Mouse (Mus musculus) neural tube, embryonic 12.5 days (tissue): Measurements from ENCODE around the gene Ndufs7. TPM values are rescaled to one million over a fixed set of nuclear protein-coding genes. Genes with fewer than 3 reads are reported as not detected.
A peak's percentile ranks its signal among the peaks of the same experiment; 100 is the strongest.

Source experiments
- ATAC-seq: fragments of 200-750 bp; cut with Nextera tagmentation; 2 replicates; pipeline ENCODE4 v1.8.0; 2017; ENCODE audit warnings: low read depth, mild to moderate bottlenecking, moderate TSS enrichment, moderate library complexity; ENCODE audit not compliant: low FRiP score
- H3K27ac ChIP-seq: fragments of 300-500 bp; sonication (generic); 2 replicates; pipeline ENCODE4 v1.5.1; 2016
- H3K27me3 ChIP-seq: fragments of 300-500 bp; sonication (generic); replicated peaks from 2 replicates; pipeline ENCODE4 v1.6.1; 2016; ENCODE audit warnings: mild to moderate bottlenecking
- H3K36me3 ChIP-seq: fragments of 300-500 bp; sonication (generic); 2 replicates; pipeline ENCODE4 v1.6.1; 2016; ENCODE audit warnings: mild to moderate bottlenecking
- H3K4me1 ChIP-seq: fragments of 300-500 bp; sonication (generic); 2 replicates; pipeline ENCODE4 v1.6.1; 2016
- H3K4me2 ChIP-seq: fragments of 300-500 bp; sonication (generic); replicated peaks from 2 replicates; pipeline ENCODE4 v1.6.1; 2016; ENCODE audit warnings: mild to moderate bottlenecking
- H3K4me3 ChIP-seq: fragments of 300-500 bp; sonication (generic); 2 replicates; pipeline ENCODE4 v1.5.1; 2016
- H3K9ac ChIP-seq: fragments of 300-500 bp; sonication (generic); 2 replicates; pipeline ENCODE4 v1.6.1; 2016; ENCODE audit warnings: mild to moderate bottlenecking
- H3K9me3 ChIP-seq: fragments of 300-500 bp; sonication (generic); 2 replicates; pipeline ENCODE4 v1.6.1; 2016; ENCODE audit warnings: mild to moderate bottlenecking
- WGBS: fragments of 180-500 bp; shearing (Covaris S2); methylation state at CpG from one replicate; pipeline ENCODE4 v1.1.7; 2016; 5-methylcytosine and 5-hydroxymethylcytosine counted together
- microRNA-seq: library from miRNA; unstranded; fragments of <30 nt; microRNA quantifications from one replicate; pipeline ENCODE4, GENCODE M21; 2017
- polyA plus RNA-seq: library from polyadenylated mRNA; unstranded; fragments of >200 nt; fragmentation: Nextera tagmentation; extraction: Ambion mirVana; gene quantifications from 2 replicates; pipeline ENCODE4 v1.2.1, GENCODE M21; 2016

Ndufs7 gene
- polyA plus RNA-seq, 1 experiment from 2014 or later = 214 TPM

GRCm38 (mm10) chr10:80299824-80300223 lies 50.9 kb downstream of the Ndufs7 start:
- Histone ChIP-seq H3K27ac (peak overlapping the region; percentile 89; the same call in 1 of the 2 replicates), H3K4me3 (peak overlapping the region; percentile 67), H3K9ac (peak overlapping the region; percentile 95), H3K36me3 (peaks cover 25% of the 10 kb centered on the region), H3K27me3 (peaks cover 17% of the 10 kb centered on the region; the same call in 1 of the 2 replicates), H3K9me3 (no peaks in the 10 kb centered on the region), H3K4me1 (peaks cover 76% of the 10 kb centered on the region), H3K4me2 (peak overlapping the region; percentile 86)
- ATAC-seq = no peak
- WGBS = 52% methylated on average over 10 of the region's 10 CpGs

GRCm38 (mm10) chr10:80300672-80301181 lies 51.8 kb downstream of the Ndufs7 start:
- ATAC-seq = peak; percentile 75
- WGBS = 6% methylated on average over 11 of the region's 11 CpGs

GRCm38 (mm10) chr10:80301256-80302081 lies 52.5 kb downstream of the Ndufs7 start:
- H3K27ac ChIP-seq = peak overlapping the region; percentile 89
- H3K4me2 ChIP-seq = peak overlapping the region; percentile 86
- H3K4me3 ChIP-seq = peak overlapping the region; percentile 67
- peaks cover 38% of the 10 kb centered on the region for H3K36me3 ChIP-seq
- H3K9me3 ChIP-seq = no peaks in the 10 kb centered on the region
- peaks cover 62% of the 10 kb centered on the region for H3K4me1 ChIP-seq
- 70% methylated on average over 10 of the region's 10 CpGs for WGBS
- ATAC-seq = no peak
- H3K27me3 ChIP-seq = peaks cover 23% of the 10 kb centered on the region
- H3K9ac ChIP-seq = peak overlapping the region; percentile 95

More at GRCm38 (mm10) chr10:80300672-80301181, 51.8 kb downstream of the Ndufs7 start:
- Histone ChIP-seq H3K4me1 (peaks cover 69% of the 10 kb centered on the region), H3K4me3 (peak overlapping the region; percentile 67), H3K9me3 (no peaks in the 10 kb centered on the region), H3K36me3 (peaks cover 31% of the 10 kb centered on the region), H3K27me3 (peaks cover 17% of the 10 kb centered on the region; the same call in 1 of the 2 replicates), H3K27ac (peak overlapping the region; percentile 89), H3K4me2 (peak overlapping the region; percentile 86), H3K9ac (peak overlapping the region; percentile 95)

GRCm38 (mm10) chr10:80302082-80302355 lies 53.1 kb downstream of the Ndufs7 start:
- no peak overlapping the region for H3K27ac ChIP-seq
- peaks cover 57% of the 10 kb centered on the region for H3K4me1 ChIP-seq
- no peak for ATAC-seq
- H3K4me3 ChIP-seq = peak overlapping the region; percentile 67
- H3K36me3 ChIP-seq = peaks cover 43% of the 10 kb centered on the region
- no peaks in the 10 kb centered on the region for H3K9me3 ChIP-seq
- peak overlapping the region; percentile 95 for H3K9ac ChIP-seq
- WGBS = 52% methylated on average over 5 of the region's 5 CpGs
- peak overlapping the region; percentile 86 for H3K4me2 ChIP-seq
- H3K27me3 ChIP-seq = peaks cover 23% of the 10 kb centered on the region

- Histone ChIP-seq H3K4me1 (peaks cover 52% of the 10 kb centered on the region), H3K27ac (no peak overlapping the region), H3K27me3 (peaks cover 23% of the 10 kb centered on the region), H3K4me3 (peak overlapping the region; percentile 67), H3K9me3 (no peaks in the 10 kb centered on the region), H3K36me3 (peaks cover 48% of the 10 kb centered on the region), H3K4me2 (peak overlapping the region; percentile 86), H3K9ac (peak overlapping the region; percentile 95)
- WGBS = 12% methylated on average over 9 of the region's 9 CpGs
- ATAC-seq = no peak
Measured at GRCm38 (mm10) chr10:80302471-80302881, 53.6 kb downstream of the Ndufs7 start.

- 0 out of 2 replicates have a peak overlapping the region, but pooled peaks have one; percentile 6 for H3K9ac ChIP-seq
- H3K36me3 ChIP-seq = peaks cover 68% of the 10 kb centered on the region
- no peak for ATAC-seq
- H3K9me3 ChIP-seq = no peaks in the 10 kb centered on the region
- H3K4me3 ChIP-seq = peak overlapping the region; percentile 7; the same call in 1 of the 2 replicates
- peak overlapping the region; percentile 42 for H3K4me2 ChIP-seq
- peaks cover 17% of the 10 kb centered on the region for H3K27me3 ChIP-seq
- H3K4me1 ChIP-seq = peaks cover 39% of the 10 kb centered on the region
- WGBS = 20% methylated on average over 12 of the region's 12 CpGs
- no peak overlapping the region for H3K27ac ChIP-seq
Measured at GRCm38 (mm10) chr10:80304458-80304857, 55.5 kb downstream of the Ndufs7 start.

- peaks cover 16% of the 10 kb centered on the region for H3K27me3 ChIP-seq
- peaks cover 71% of the 10 kb centered on the region for H3K36me3 ChIP-seq
- ATAC-seq = no peak
- no peak overlapping the region for H3K4me3 ChIP-seq
- H3K4me1 ChIP-seq = peaks cover 35% of the 10 kb centered on the region
- no peaks in the 10 kb centered on the region for H3K9me3 ChIP-seq
- 16% methylated on average over 25 of the region's 25 CpGs for WGBS
- H3K4me2 ChIP-seq = peak overlapping the region; percentile 42
- H3K27ac ChIP-seq = no peak overlapping the region
- 0 out of 2 replicates have a peak overlapping the region, but pooled peaks have one; percentile 6 for H3K9ac ChIP-seq
Measured at GRCm38 (mm10) chr10:80304862-80305261, 55.9 kb downstream of the Ndufs7 start.

Small RNA genes within 50 kb of the gene (microRNA-seq; reads per million reads assigned to microRNA genes)
- 0.87 reads per million for gene Mir6911

Other genes with a start within 250 kb of the Ndufs7 start
- 4.3 and 4.7 TPM in 2 replicates for gene Arhgap45, start 232.5 kb upstream of the Ndufs7 start, polyA plus RNA-seq
- 160 and 166 TPM in 2 replicates for gene Polr2e, start 209.3 kb upstream of the Ndufs7 start, polyA plus RNA-seq
- gene Gpx4, start 202.0 kb upstream of the Ndufs7 start, polyA plus RNA-seq = 499 and 515 TPM in 2 replicates
- 15.1 and 15.4 TPM in 2 replicates for gene Sbno2, start 143.6 kb upstream of the Ndufs7 start, polyA plus RNA-seq
- gene Stk11, start 133.3 kb upstream of the Ndufs7 start, polyA plus RNA-seq = 17.4 and 23.9 TPM in 2 replicates
- gene Atp5d, start 110.5 kb upstream of the Ndufs7 start, polyA plus RNA-seq = 396 and 422 TPM in 2 replicates
- gene Cbarp, start 108.3 kb upstream of the Ndufs7 start, polyA plus RNA-seq = 26.5 and 27.3 TPM in 2 replicates
- 40.8 and 45.1 TPM in 2 replicates for gene Midn, start 100.8 kb upstream of the Ndufs7 start, polyA plus RNA-seq
- 262 and 273 TPM in 2 replicates for gene Cirbp, start 83.1 kb upstream of the Ndufs7 start, polyA plus RNA-seq
- gene 1600002K03Rik, start 76.2 kb upstream of the Ndufs7 start, polyA plus RNA-seq = 14.9 and 15.7 TPM in 2 replicates
- 47.9 and 48.0 TPM in 2 replicates for gene Efna2, start 69.6 kb upstream of the Ndufs7 start, polyA plus RNA-seq
- gene Mum1, start 22.7 kb upstream of the Ndufs7 start, polyA plus RNA-seq = 52.1 and 54.6 TPM in 2 replicates
- gene Gamt, start 11.9 kb downstream of the Ndufs7 start, polyA plus RNA-seq = 37.9 and 38.6 TPM in 2 replicates
- 66.6 TPM in 2 replicates for gene Dazap1, start 12.4 kb downstream of the Ndufs7 start, polyA plus RNA-seq
- gene Rps15, start 43.3 kb downstream of the Ndufs7 start, polyA plus RNA-seq = 643 and 654 TPM in 2 replicates
- gene Apc2, start 46.9 kb downstream of the Ndufs7 start, polyA plus RNA-seq = 160 and 175 TPM in 2 replicates
- gene 2310011J03Rik, start 71.4 kb downstream of the Ndufs7 start, polyA plus RNA-seq = 37.7 and 41.1 TPM in 2 replicates
- gene Pcsk4, start 80.4 kb downstream of the Ndufs7 start, polyA plus RNA-seq = 2.2 and 2.3 TPM in 2 replicates
- 3.4 and 3.6 TPM in 2 replicates for gene Reep6, start 80.8 kb downstream of the Ndufs7 start, polyA plus RNA-seq
- gene Adamtsl5, start 99.3 kb downstream of the Ndufs7 start, polyA plus RNA-seq = 0.50 and 1.1 TPM in 2 replicates
- 0.29 and 0.49 TPM in 2 replicates for gene Plk5, start 107.3 kb downstream of the Ndufs7 start, polyA plus RNA-seq
- gene Mex3d, start 138.5 kb downstream of the Ndufs7 start, polyA plus RNA-seq = 23.6 and 26.5 TPM in 2 replicates
- 304 and 314 TPM in 2 replicates for gene Mbd3, start 150.4 kb downstream of the Ndufs7 start, polyA plus RNA-seq
- 436 and 478 TPM in 2 replicates for gene Uqcr11, start 157.7 kb downstream of the Ndufs7 start, polyA plus RNA-seq
- 156 and 166 TPM in 2 replicates for gene Tcf3, start 184.5 kb downstream of the Ndufs7 start, polyA plus RNA-seq
- gene Onecut3, start 245.7 kb downstream of the Ndufs7 start, polyA plus RNA-seq = 1.0 and 1.2 TPM in 2 replicates